Mouse (Mus musculus) cerebellum, adult 9-10 months (tissue): Measurements from ENCODE around the gene Dph7.

Source experiments
- DNase-seq: peaks from one replicate; pipeline ENCODE4 v3.0.0; 2022

The Dph7 gene

DNA sequence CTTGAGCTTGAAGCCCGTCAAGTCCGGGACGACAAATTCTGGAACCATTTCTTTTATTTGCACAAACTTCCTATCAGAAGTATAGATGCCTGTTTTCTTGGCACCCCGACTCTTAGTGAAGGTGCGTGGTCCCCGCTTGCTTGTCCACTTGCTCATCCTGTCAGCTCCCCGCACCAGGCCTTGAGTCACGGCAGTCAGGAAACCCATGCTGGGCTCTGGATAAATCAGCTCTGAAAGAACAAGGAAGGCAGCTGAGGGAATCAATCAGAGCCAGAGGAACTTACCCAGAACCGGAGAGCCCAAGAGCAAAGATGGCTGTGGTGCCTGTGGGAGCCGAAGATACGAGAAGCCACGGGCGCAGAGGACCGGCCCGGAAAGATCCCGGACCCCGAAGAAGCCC lies 12.3 kb downstream of the Dph7 start:
- peak; percentile 54 for DNase-seq

DNA sequence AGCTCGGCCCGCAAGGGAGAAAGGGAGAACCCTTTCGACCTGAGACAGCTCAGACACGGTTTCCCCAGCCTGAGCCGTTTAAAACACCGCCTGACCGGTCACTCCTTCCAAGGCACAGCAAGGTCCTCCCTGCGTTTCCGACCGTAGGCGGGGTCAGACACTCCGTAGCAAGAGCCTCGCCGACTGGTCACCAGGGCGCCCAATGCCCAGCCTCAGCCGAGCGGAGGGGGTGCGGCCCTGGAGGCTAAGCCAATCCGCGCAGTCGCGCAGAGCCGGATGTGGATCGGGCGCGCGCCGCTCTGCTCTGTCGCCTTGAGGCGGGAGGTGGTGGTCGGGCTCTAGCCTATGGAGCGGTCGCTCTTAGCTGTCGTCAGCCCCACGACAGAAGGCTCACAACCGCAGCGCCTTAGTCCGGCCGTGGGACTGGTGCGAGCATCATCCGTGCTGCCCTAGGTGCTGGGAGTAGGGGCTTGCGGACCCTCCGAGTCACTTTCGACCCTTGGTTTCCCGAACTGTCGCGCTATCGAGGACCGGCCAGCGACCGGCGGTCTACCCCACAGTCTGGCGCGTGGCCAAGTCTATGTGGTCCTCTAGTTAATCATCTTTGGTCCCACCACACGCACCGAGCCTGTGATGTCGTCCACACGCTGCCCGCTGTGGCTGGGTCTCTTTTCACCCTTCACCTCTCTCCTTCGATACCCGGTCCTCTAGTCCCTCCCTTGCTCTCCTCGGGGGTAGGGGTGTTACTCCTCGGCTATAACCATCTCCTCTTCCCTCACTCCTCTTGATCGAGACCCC lies 12.9 kb downstream of the Dph7 start, which contains the start of gene Mrpl41:
TSS of gene Mrpl41 (minus strand) at position 193 of the 798 bp plus-strand sequence.
- DNase-seq: peak; percentile 95

- peak; percentile 60 for DNase-seq
These were observed 13.6 kb downstream of the Dph7 start, which contains the start of gene Pnpla7 for GRCm38 (mm10) chr2:24975704-24976297. Gene Pnpla7, plus strand, starts transcription at chr2:24976033.

DNA sequence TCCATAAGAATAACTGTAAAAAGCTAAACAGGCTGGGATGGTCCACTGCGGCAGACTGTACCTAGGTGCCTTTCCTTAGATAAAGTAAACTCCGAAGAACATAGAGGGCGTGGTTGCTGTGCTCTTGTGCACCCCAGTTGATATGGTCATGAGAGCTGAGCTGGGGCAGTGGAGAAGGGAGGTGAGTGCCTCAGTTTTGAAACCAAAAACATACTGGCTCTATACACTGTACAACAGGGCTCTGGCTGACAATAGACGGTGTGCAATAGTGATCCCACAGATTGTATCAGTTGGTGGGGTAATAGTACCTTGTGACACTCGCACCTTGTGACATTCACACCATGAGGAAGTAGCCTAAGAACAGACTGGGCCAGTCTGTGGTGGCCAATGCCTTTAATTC lies 14.8 kb downstream of the Dph7 start:
- no peak for DNase-seq

- DNase-seq: no peak
These were observed 25.6 kb downstream of the Dph7 start for GRCm38 (mm10) chr2:24987762-24988161.

DNA sequence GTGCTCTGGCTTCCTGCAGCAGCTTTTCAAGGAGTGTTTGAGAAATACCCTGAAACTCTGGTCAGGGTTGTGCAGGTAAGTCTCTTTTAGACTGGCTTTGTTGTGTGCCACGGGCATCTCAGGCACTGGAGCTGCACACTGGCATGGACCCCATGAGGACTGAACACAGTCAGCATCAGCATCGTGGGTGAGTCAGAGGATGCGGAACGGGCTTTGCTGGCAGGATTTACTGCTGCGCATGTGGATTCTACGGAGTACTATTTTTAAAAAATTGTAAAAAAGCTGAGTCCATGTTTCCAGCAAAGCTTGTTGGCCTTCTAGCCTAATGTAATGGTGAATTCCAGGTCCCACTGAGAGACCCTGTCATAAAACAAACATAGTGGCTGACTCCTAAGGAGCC lies 33.1 kb downstream of the Dph7 start:
- no peak for DNase-seq

DNA sequence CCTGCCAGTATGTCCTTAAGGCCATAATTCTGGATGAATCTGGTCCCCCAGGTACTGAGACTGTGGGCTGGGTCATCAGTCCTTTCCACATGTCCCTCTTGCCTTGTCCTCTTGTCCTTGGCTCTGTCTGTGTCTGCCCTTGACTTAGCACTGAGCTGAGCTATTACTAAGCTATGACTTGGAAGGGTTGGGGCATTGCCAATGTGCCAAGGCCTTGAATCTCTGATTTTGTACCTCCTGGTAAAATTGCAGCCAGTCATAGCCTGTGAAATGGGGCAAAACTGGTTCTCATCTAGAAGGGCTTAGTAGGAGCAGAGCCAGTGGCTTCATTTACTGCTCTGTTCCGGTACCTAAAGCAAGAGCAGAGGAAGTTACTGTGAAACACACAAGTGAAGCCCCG lies 34.3 kb downstream of the Dph7 start:
- DNase-seq: no peak

- no peak for DNase-seq
These were observed 38.5 kb downstream of the Dph7 start for GRCm38 (mm10) chr2:25000544-25001235.

- no peak for DNase-seq
These were observed 42.0 kb downstream of the Dph7 start for GRCm38 (mm10) chr2:25003946-25004786.

GRCm38 (mm10) chr2:25006767-25007166 lies 44.6 kb downstream of the Dph7 start:
- no peak for DNase-seq

GRCm38 (mm10) chr2:25008250-25008649 lies 46.0 kb downstream of the Dph7 start:
- no peak for DNase-seq
